Mouse (Mus musculus): ENCODE measurements around the gene Laptm5.

Gene Laptm5

GRCm38 (mm10) chr4:130899383-130899781, 13.5 kb upstream of the Laptm5 start:
- DNase-seq (ENCODE audit: low spot score in 2 of 2) = no peak

- DNase-seq (ENCODE audit: low spot score in 2 of 2) = no peak
These were observed 13.0 kb upstream of the Laptm5 start for GRCm38 (mm10) chr4:130899782-130900427.

GRCm38 (mm10) chr4:130900746-130901145, 12.2 kb upstream of the Laptm5 start:
- DNase-seq (ENCODE audit: low spot score in 2 of 2) = no peak

GRCm38 (mm10) chr4:130902289-130902781, 10.6 kb upstream of the Laptm5 start:
- DNase-seq (ENCODE audit: low spot score in 2 of 2) = no peak

- DNase-seq (ENCODE audit: low spot score in 2 of 2) = no peak
These were observed 7.9 kb upstream of the Laptm5 start for GRCm38 (mm10) chr4:130905025-130905424.

- no peak for DNase-seq (ENCODE audit: low spot score in 2 of 2)
These were observed 7.0 kb upstream of the Laptm5 start for GRCm38 (mm10) chr4:130905882-130906281.

GRCm38 (mm10) chr4:130906296-130906695, 6.6 kb upstream of the Laptm5 start:
- DNase-seq (ENCODE audit: low spot score in 2 of 2) = no peak

GRCm38 (mm10) chr4:130907200-130908069, 5.5 kb upstream of the Laptm5 start:
- DNase-seq (ENCODE audit: low spot score in 2 of 2) = no peak

- DNase-seq (ENCODE audit: low spot score in 2 of 2) = no peak
These were observed 4.8 kb upstream of the Laptm5 start for GRCm38 (mm10) chr4:130908133-130908532.

GRCm38 (mm10) chr4:130909167-130909874, 3.6 kb upstream of the Laptm5 start:
- peak; percentile 62 to 73 for DNase-seq (ENCODE audit: low spot score in 2 of 2)

GRCm38 (mm10) chr4:130910666-130911065, 2.3 kb upstream of the Laptm5 start:
- DNase-seq (ENCODE audit: low spot score in 2 of 2) = no peak

GRCm38 (mm10) chr4:130912626-130913025, 299 bp upstream of the Laptm5 start:
- DNase-seq (ENCODE audit: low spot score in 2 of 2) = no peak

GRCm38 (mm10) chr4:130913511-130913910, 586 bp downstream of the Laptm5 start:
- no peak for DNase-seq (ENCODE audit: low spot score in 2 of 2)

GRCm38 (mm10) chr4:130914011-130914410, 1.1 kb downstream of the Laptm5 start:
- no peak for DNase-seq (ENCODE audit: low spot score in 2 of 2)

- DNase-seq (ENCODE audit: low spot score in 2 of 2) = no peak
These were observed 1.6 kb downstream of the Laptm5 start for GRCm38 (mm10) chr4:130914527-130914926.

- DNase-seq (ENCODE audit: low spot score in 2 of 2) = no peak
These were observed 2.2 kb downstream of the Laptm5 start for GRCm38 (mm10) chr4:130915006-130915667.

GRCm38 (mm10) chr4:130915668-130916035, 2.7 kb downstream of the Laptm5 start:
- no peak for DNase-seq (ENCODE audit: low spot score in 2 of 2)

- DNase-seq (ENCODE audit: low spot score in 2 of 2) = no peak
These were observed 3.7 kb downstream of the Laptm5 start for GRCm38 (mm10) chr4:130916639-130917038.

- DNase-seq (ENCODE audit: low spot score in 2 of 2) = no peak
These were observed 4.6 kb downstream of the Laptm5 start for GRCm38 (mm10) chr4:130917564-130917963.

- no peak for DNase-seq (ENCODE audit: low spot score in 2 of 2)
These were observed 6.2 kb downstream of the Laptm5 start for GRCm38 (mm10) chr4:130918805-130919749.

All from frontal cortex, postnatal 36 days (tissue).